Mouse (Mus musculus): ENCODE measurements at regions not wholly inside any gene's neighbourhood (a gene's known extent, or its start where the extent isn't known, plus 50 kb on each side); places are given as distances from the start of the nearest gene placed in this dataset.

- DNase-seq (ENCODE audit: low spot score), result no peak
- no peaks in the 10 kb centered on the region for H3K27me3 ChIP-seq (ENCODE audit: control insufficient read depth, insufficient read depth, low read length)
- H3K27ac ChIP-seq (replicated peaks; ENCODE audit: low read depth, low read length), result no peak overlapping the region
- H3K9ac ChIP-seq (replicated peaks; ENCODE audit: low read length), result no peak overlapping the region
- no peak for ATAC-seq (replicated peaks; ENCODE audit: insufficient number of reproducible peaks, low FRiP score, low TSS enrichment, low read depth)
- H3K9me3 ChIP-seq (replicated peaks; ENCODE audit: control insufficient read depth, low read length), result no peaks in the 10 kb centered on the region
- H3K36me3 ChIP-seq (replicated peaks; ENCODE audit: control insufficient read depth, insufficient read depth, low read depth, low read length), result no peaks in the 10 kb centered on the region
- H3K4me2 ChIP-seq (ENCODE audit: low read depth, low read length), result no peak overlapping the region
- no peak overlapping the region for H3K4me3 ChIP-seq (ENCODE audit: low read depth, low read length)
- 74% methylated on average over 8 of the region's 8 CpGs for WGBS
- no peaks in the 10 kb centered on the region for H3K4me1 ChIP-seq (ENCODE audit: control insufficient read depth, insufficient read depth, low read length)
Observed at GRCm38 (mm10) chr10:87740323-87740722, 117.7 kb upstream of the Igf1 start.

- ATAC-seq (replicated peaks; ENCODE audit: insufficient number of reproducible peaks, low FRiP score, low TSS enrichment, low read depth) (no peak), DNase-seq (ENCODE audit: low spot score) (no peak)
- no peaks in the 10 kb centered on the region for H3K27me3 ChIP-seq (ENCODE audit: control insufficient read depth, insufficient read depth, low read length)
- H3K27ac ChIP-seq (replicated peaks; ENCODE audit: low read depth, low read length), result no peak overlapping the region
- no peak overlapping the region for H3K4me3 ChIP-seq (ENCODE audit: low read depth, low read length)
- H3K4me2 ChIP-seq (ENCODE audit: low read depth, low read length), result no peak overlapping the region
- no peaks in the 10 kb centered on the region for H3K9me3 ChIP-seq (replicated peaks; ENCODE audit: control insufficient read depth, low read length)
- no peaks in the 10 kb centered on the region for H3K36me3 ChIP-seq (replicated peaks; ENCODE audit: control insufficient read depth, insufficient read depth, low read depth, low read length)
- no peak overlapping the region for H3K9ac ChIP-seq (replicated peaks; ENCODE audit: low read length)
- H3K4me1 ChIP-seq (ENCODE audit: control insufficient read depth, insufficient read depth, low read length), result no peaks in the 10 kb centered on the region
- 90% methylated on average over 3 of the region's 3 CpGs for whole genome bisulfite sequencing
Observed at GRCm38 (mm10) chr10:87742766-87743165, 115.3 kb upstream of the Igf1 start.

DNA sequence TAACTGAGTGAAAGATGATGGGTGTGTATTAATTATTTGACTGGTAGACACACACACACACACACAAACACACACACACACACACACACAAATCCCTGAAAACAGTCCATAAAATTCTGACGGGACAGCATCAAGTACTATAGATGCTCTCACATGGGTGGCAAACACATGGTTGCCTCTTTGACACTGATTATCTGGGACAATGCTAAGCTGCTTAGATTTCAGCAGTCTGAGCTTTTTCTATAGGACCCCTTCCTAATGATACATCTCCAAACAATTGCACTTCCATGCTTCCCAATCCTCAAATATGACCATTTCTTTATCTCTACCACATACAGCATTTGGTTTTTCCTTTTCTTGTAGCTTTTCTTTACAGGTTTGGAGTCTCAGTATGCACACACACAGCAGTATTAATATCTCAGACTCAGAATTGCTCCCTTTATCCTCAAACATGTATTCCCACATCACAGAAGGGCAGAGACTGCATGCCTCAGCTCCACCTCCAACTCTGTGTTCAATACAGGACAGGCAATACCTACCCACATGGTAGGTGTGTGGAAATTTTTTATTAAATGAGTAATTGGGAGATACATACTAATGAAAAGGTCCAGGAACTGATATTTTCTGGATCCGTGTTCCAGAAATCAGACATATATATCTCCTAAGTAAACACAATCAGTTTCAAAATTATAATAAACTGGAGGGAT lies 110.1 kb upstream of the Igf1 start:
- Histone ChIP-seq H3K4me3 (ENCODE audit: low read depth, low read length) (no peak overlapping the region), H3K9ac (replicated peaks; ENCODE audit: low read length) (no peak overlapping the region), H3K36me3 (replicated peaks; ENCODE audit: control insufficient read depth, insufficient read depth, low read depth, low read length) (no peaks in the 10 kb centered on the region), H3K9me3 (replicated peaks; ENCODE audit: control insufficient read depth, low read length) (no peaks in the 10 kb centered on the region), H3K4me2 (ENCODE audit: low read depth, low read length) (no peak overlapping the region), H3K4me1 (ENCODE audit: control insufficient read depth, insufficient read depth, low read length) (no peaks in the 10 kb centered on the region), H3K27me3 (ENCODE audit: control insufficient read depth, insufficient read depth, low read length) (no peaks in the 10 kb centered on the region), H3K27ac (replicated peaks; ENCODE audit: low read depth, low read length) (no peak overlapping the region)
- DNase-seq (ENCODE audit: low spot score) (no peak), ATAC-seq (replicated peaks; ENCODE audit: insufficient number of reproducible peaks, low FRiP score, low TSS enrichment, low read depth) (no peak)
- WGBS, result 87% methylated on average over 2 of the region's 2 CpGs

- Histone ChIP-seq H3K4me3 (ENCODE audit: low read depth, low read length) (no peak overlapping the region), H3K9ac (replicated peaks; ENCODE audit: low read length) (no peak overlapping the region), H3K27ac (replicated peaks; ENCODE audit: low read depth, low read length) (no peak overlapping the region), H3K27me3 (ENCODE audit: control insufficient read depth, insufficient read depth, low read length) (no peaks in the 10 kb centered on the region), H3K36me3 (replicated peaks; ENCODE audit: control insufficient read depth, insufficient read depth, low read depth, low read length) (no peaks in the 10 kb centered on the region), H3K4me2 (ENCODE audit: low read depth, low read length) (no peak overlapping the region), H3K4me1 (ENCODE audit: control insufficient read depth, insufficient read depth, low read length) (no peaks in the 10 kb centered on the region), H3K9me3 (replicated peaks; ENCODE audit: control insufficient read depth, low read length) (no peaks in the 10 kb centered on the region)
- WGBS, result 81% methylated on average over 4 of the region's 4 CpGs
- ATAC-seq (replicated peaks; ENCODE audit: insufficient number of reproducible peaks, low FRiP score, low TSS enrichment, low read depth) (no peak), DNase-seq (ENCODE audit: low spot score) (no peak)
Observed at GRCm38 (mm10) chr10:87748631-87749193, 109.4 kb upstream of the Igf1 start.

DNA sequence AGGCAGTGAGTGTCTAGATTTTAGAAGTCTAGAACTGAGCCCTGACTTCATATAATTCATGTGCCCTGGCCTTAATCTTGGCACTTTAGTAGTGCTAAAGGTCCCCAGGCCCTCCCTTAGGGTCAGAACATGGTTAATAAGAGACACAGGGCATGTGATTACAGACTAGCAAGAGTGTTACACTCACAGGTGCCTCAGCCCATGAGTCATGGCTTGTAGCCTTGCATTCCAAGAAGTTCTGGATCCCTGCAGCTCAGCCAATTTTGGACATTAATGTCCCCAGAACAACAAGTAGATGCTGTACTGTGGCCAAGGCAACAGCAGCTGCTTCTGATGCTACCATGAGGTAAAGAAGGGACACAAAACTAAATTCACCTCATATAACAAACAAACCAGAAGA lies 107.7 kb upstream of the Igf1 start:
- H3K27ac ChIP-seq (replicated peaks; ENCODE audit: low read depth, low read length), result no peak overlapping the region
- no peaks in the 10 kb centered on the region for H3K36me3 ChIP-seq (replicated peaks; ENCODE audit: control insufficient read depth, insufficient read depth, low read depth, low read length)
- H3K4me1 ChIP-seq (ENCODE audit: control insufficient read depth, insufficient read depth, low read length), result no peaks in the 10 kb centered on the region
- no peak overlapping the region for H3K4me3 ChIP-seq (ENCODE audit: low read depth, low read length)
- H3K27me3 ChIP-seq (ENCODE audit: control insufficient read depth, insufficient read depth, low read length), result no peaks in the 10 kb centered on the region
- no peak overlapping the region for H3K4me2 ChIP-seq (ENCODE audit: low read depth, low read length)
- H3K9ac ChIP-seq (replicated peaks; ENCODE audit: low read length), result no peak overlapping the region
- ATAC-seq (replicated peaks; ENCODE audit: insufficient number of reproducible peaks, low FRiP score, low TSS enrichment, low read depth) (no peak), DNase-seq (ENCODE audit: low spot score) (no peak)
- H3K9me3 ChIP-seq (replicated peaks; ENCODE audit: control insufficient read depth, low read length), result no peaks in the 10 kb centered on the region

- ATAC-seq (replicated peaks; ENCODE audit: insufficient number of reproducible peaks, low FRiP score, low TSS enrichment, low read depth) (no peak), DNase-seq (ENCODE audit: low spot score) (no peak)
- no peaks in the 10 kb centered on the region for H3K36me3 ChIP-seq (replicated peaks; ENCODE audit: control insufficient read depth, insufficient read depth, low read depth, low read length)
- WGBS, result 60% methylated on average over 1 of the region's 1 CpGs
- no peak overlapping the region for H3K9ac ChIP-seq (replicated peaks; ENCODE audit: low read length)
- no peaks in the 10 kb centered on the region for H3K9me3 ChIP-seq (replicated peaks; ENCODE audit: control insufficient read depth, low read length)
- H3K4me1 ChIP-seq (ENCODE audit: control insufficient read depth, insufficient read depth, low read length), result no peaks in the 10 kb centered on the region
- no peaks in the 10 kb centered on the region for H3K27me3 ChIP-seq (ENCODE audit: control insufficient read depth, insufficient read depth, low read length)
- no peak overlapping the region for H3K27ac ChIP-seq (replicated peaks; ENCODE audit: low read depth, low read length)
- H3K4me3 ChIP-seq (ENCODE audit: low read depth, low read length), result no peak overlapping the region
- no peak overlapping the region for H3K4me2 ChIP-seq (ENCODE audit: low read depth, low read length)
Observed at GRCm38 (mm10) chr10:87750972-87751371, 107.1 kb upstream of the Igf1 start.

GRCm38 (mm10) chr10:87752117-87752516 lies 105.9 kb upstream of the Igf1 start:
- no peak overlapping the region for H3K9ac ChIP-seq (replicated peaks; ENCODE audit: low read length)
- H3K27ac ChIP-seq (replicated peaks; ENCODE audit: low read depth, low read length), result no peak overlapping the region
- DNase-seq (ENCODE audit: low spot score) (no peak), ATAC-seq (replicated peaks; ENCODE audit: insufficient number of reproducible peaks, low FRiP score, low TSS enrichment, low read depth) (no peak)
- 76% methylated on average over 2 of the region's 2 CpGs for WGBS
- no peak overlapping the region for H3K4me2 ChIP-seq (ENCODE audit: low read depth, low read length)
- no peaks in the 10 kb centered on the region for H3K36me3 ChIP-seq (replicated peaks; ENCODE audit: control insufficient read depth, insufficient read depth, low read depth, low read length)
- H3K4me3 ChIP-seq (ENCODE audit: low read depth, low read length), result no peak overlapping the region
- H3K9me3 ChIP-seq (replicated peaks; ENCODE audit: control insufficient read depth, low read length), result no peaks in the 10 kb centered on the region
- H3K27me3 ChIP-seq (ENCODE audit: control insufficient read depth, insufficient read depth, low read length), result no peaks in the 10 kb centered on the region
- H3K4me1 ChIP-seq (ENCODE audit: control insufficient read depth, insufficient read depth, low read length), result no peaks in the 10 kb centered on the region

DNA sequence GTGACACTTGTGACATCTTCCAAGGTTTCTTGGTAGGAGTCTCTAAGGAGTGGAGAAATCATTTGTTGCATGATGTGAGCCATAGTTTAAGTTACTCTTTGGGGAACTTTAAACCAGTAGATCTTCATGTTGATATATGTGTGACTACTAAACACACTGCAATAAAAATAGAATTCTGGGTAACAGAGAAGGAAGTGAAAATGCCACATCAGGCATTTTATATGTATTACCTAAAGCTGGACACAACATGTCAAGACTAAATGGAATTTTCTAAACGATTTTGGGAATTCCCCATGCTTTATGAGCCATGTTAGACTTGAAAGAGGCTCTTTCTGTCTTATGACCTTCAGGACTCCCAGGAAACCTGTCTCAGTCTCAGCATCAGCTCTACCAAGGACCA lies 104.6 kb upstream of the Igf1 start:
- Histone ChIP-seq H3K27ac (replicated peaks; ENCODE audit: low read depth, low read length) (no peak overlapping the region), H3K9ac (replicated peaks; ENCODE audit: low read length) (no peak overlapping the region), H3K27me3 (ENCODE audit: control insufficient read depth, insufficient read depth, low read length) (no peaks in the 10 kb centered on the region), H3K36me3 (replicated peaks; ENCODE audit: control insufficient read depth, insufficient read depth, low read depth, low read length) (no peaks in the 10 kb centered on the region), H3K4me2 (ENCODE audit: low read depth, low read length) (no peak overlapping the region), H3K9me3 (replicated peaks; ENCODE audit: control insufficient read depth, low read length) (no peaks in the 10 kb centered on the region), H3K4me1 (ENCODE audit: control insufficient read depth, insufficient read depth, low read length) (no peaks in the 10 kb centered on the region), H3K4me3 (ENCODE audit: low read depth, low read length) (no peak overlapping the region)
- DNase-seq (ENCODE audit: low spot score) (no peak), ATAC-seq (replicated peaks; ENCODE audit: insufficient number of reproducible peaks, low FRiP score, low TSS enrichment, low read depth) (no peak)
- WGBS, result 56% methylated on average over 1 of the region's 1 CpGs

Data from embryonic facial prominence, embryonic 11.5 days (tissue).